Mouse (Mus musculus) megakaryocyte, embryonic 14.5 days (primary cell): ENCODE measurements around the gene Tlcd2.

Experiments used
- FLI1 ChIP-seq: IDR thresholded peaks from 2 replicates; pipeline ENCODE4 v1.6.1; 2012; ENCODE audit warnings: low read length, inconsistent platforms, mixed read lengths
- GATA1 ChIP-seq: IDR thresholded peaks from 3 replicates; pipeline ENCODE4 v1.6.1; 2012; ENCODE audit warnings: mixed read lengths, low read length, inconsistent platforms, borderline replicate concordance

GRCm38 (mm10) chr11:75415096-75415495 is 46.4 kb upstream of the Tlcd2 start:
- TF ChIP-seq GATA1: no peak
- TF ChIP-seq FLI1: no peak
